7 mouse cellular contexts compared by ENCODE assay signal in the genomic region with DNA sequence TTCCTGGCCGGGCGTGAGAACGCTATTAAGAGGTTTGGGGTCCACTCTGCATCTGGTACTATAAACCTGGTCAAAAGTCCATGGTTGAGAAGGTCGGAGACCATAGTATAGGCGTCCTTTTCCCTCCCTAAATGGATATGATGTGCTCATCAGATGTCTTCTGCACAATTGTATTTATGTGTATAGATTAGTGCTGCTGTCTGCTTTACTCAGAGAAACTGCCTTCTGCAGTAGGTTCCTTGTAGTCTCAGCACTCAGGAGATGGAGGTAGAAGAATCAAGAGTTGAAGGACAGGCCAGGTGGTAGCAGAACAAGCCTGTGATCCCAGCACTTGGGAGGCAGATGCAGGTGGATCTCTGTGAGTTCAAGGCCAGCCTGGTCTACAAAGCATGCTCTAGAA. TPM values are rescaled to one million over a fixed set of nuclear protein-coding genes. Genes with fewer than 3 reads are reported as not detected.
A peak's percentile ranks its signal among the peaks of the same experiment; 100 is the strongest.
DNase-seq lines count a peak whose midpoint lies in the region; ATAC-seq lines count a peak whose summit lies in the region.

No protein-coding gene starts in this region.

- H3K4me3 ChIP-seq in forebrain, embryonic 12.5 days (replicated peaks) = peak overlapping the region; percentile 36
- peak overlapping the region; percentile 30 for H3K4me3 ChIP-seq in limb, embryonic 11.5 days (ENCODE audit: low read depth, low read length)
- peak overlapping the region; percentile 39 for H3K4me3 ChIP-seq in neural tube, embryonic 13.5 days

- WGBS in forebrain, embryonic 12.5 days = 5% methylated on average over 5 of the region's 5 CpGs
- WGBS in limb, embryonic 11.5 days = 6% methylated on average over 5 of the region's 5 CpGs
- 2% methylated on average over 5 of the region's 5 CpGs for WGBS in neural tube, embryonic 13.5 days

- no peaks in the 10 kb centered on the region for H3K9me3 ChIP-seq in forebrain, embryonic 12.5 days
- H3K9me3 ChIP-seq in limb, embryonic 11.5 days (ENCODE audit: control insufficient read depth, low read length) = no peaks in the 10 kb centered on the region
- no peaks in the 10 kb centered on the region for H3K9me3 ChIP-seq in neural tube, embryonic 13.5 days

- peak overlapping the region; percentile 13; the same call in 1 of the 2 replicates for H3K9ac ChIP-seq in forebrain, embryonic 12.5 days
- H3K9ac ChIP-seq in limb, embryonic 11.5 days (ENCODE audit: low read length) = peak overlapping the region; percentile 62
- H3K9ac ChIP-seq in neural tube, embryonic 13.5 days = peak overlapping the region; percentile 61

- ATAC-seq in forebrain, embryonic 12.5 days (ENCODE audit: low FRiP score) = peak; percentile 57; the same call in 1 of the 2 replicates
- no peak for ATAC-seq in limb, embryonic 11.5 days (ENCODE audit: insufficient number of reproducible peaks, low FRiP score, low TSS enrichment, low read depth)
- ATAC-seq in neural tube, embryonic 13.5 days (ENCODE audit: low read depth) = peak; percentile 68

- peaks cover 4% of the 10 kb centered on the region; the same call in 1 of the 2 replicates for H3K27me3 ChIP-seq in forebrain, embryonic 12.5 days
- no peaks in the 10 kb centered on the region for H3K27me3 ChIP-seq in limb, embryonic 11.5 days (ENCODE audit: control insufficient read depth, insufficient read depth, low read length)
- no peaks in the 10 kb centered on the region for H3K27me3 ChIP-seq in neural tube, embryonic 13.5 days

- H3K4me2 ChIP-seq in forebrain, embryonic 12.5 days = peak overlapping the region; percentile 47
- peak overlapping the region; percentile 52 for H3K4me2 ChIP-seq in limb, embryonic 11.5 days (ENCODE audit: low read depth, severe bottlenecking)
- peak overlapping the region; percentile 54 for H3K4me2 ChIP-seq in neural tube, embryonic 13.5 days

- peaks cover 3% of the 10 kb centered on the region; the same call in 1 of the 2 replicates for H3K4me1 ChIP-seq in forebrain, embryonic 12.5 days
- H3K4me1 ChIP-seq in limb, embryonic 11.5 days (ENCODE audit: control insufficient read depth, insufficient read depth, low read length) = no peaks in the 10 kb centered on the region; the same call in 1 of the 2 replicates
- H3K4me1 ChIP-seq in neural tube, embryonic 13.5 days (replicated peaks) = peaks cover 3% of the 10 kb centered on the region

- DNase-seq in thymus, postnatal 0 days (ENCODE audit: low spot score) = peak; percentile 40
- no peak for DNase-seq in thymus, postnatal 10 days (ENCODE audit: low spot score in 2 of 2)
- DNase-seq in limb, embryonic 11.5 days (ENCODE audit: low spot score) = peak; percentile 26
- DNase-seq in urinary bladder, postnatal 36 days (ENCODE audit: low spot score in 2 of 2) = no peak
- DNase-seq in gastrocnemius, postnatal 4 days (ENCODE audit: low spot score in 2 of 2) = no peak

- no peaks in the 10 kb centered on the region for H3K36me3 ChIP-seq in forebrain, embryonic 12.5 days (replicated peaks)
- H3K36me3 ChIP-seq in limb, embryonic 11.5 days (ENCODE audit: control insufficient read depth, insufficient read depth, low read length) = no peaks in the 10 kb centered on the region
- H3K36me3 ChIP-seq in neural tube, embryonic 13.5 days = no peaks in the 10 kb centered on the region

- no peak overlapping the region for H3K27ac ChIP-seq in forebrain, embryonic 12.5 days
- no peak overlapping the region for H3K27ac ChIP-seq in limb, embryonic 11.5 days (replicated peaks; ENCODE audit: low read depth, low read length)
- H3K27ac ChIP-seq in neural tube, embryonic 13.5 days (replicated peaks) = no peak overlapping the region

RNA-seq across cellular contexts. Expression of a gene that starts 22.6 kb away (rescaled TPM):
- 6.2 and 6.6 TPM in 2 replicates for polyA plus RNA-seq in thymus, postnatal 0 days (2015; fragmentation: Nextera tagmentation; extraction: Ambion mirVana)
- polyA plus RNA-seq in forebrain, embryonic 12.5 days (2016; fragmentation: Nextera tagmentation; extraction: Ambion mirVana) = 5.5 and 5.7 TPM in 2 replicates
- 25.2 and 27.5 TPM in 2 replicates for polyA plus RNA-seq in limb, embryonic 11.5 days (2014; fragmentation: Nextera tagmentation; extraction: Ambion mirVana)
- 5.7 and 7.5 TPM in 2 replicates for polyA plus RNA-seq in neural tube, embryonic 13.5 days (2015; fragmentation: Nextera tagmentation; extraction: Ambion mirVana)
- total RNA-seq in gastrocnemius, postnatal 4 days (2021) = 10 to 100 TPM; 35.6 to 37.4 TPM

Comparison
In these comparisons a context has a peak if more than half of its experiments do, and no peak if none do; other contexts are left out.
1. DNase-seq: peak in thymus, postnatal 0 days (single experiment) and limb, embryonic 11.5 days (single experiment); none in thymus, postnatal 10 days (0 of 2), urinary bladder, postnatal 36 days (0 of 2) and gastrocnemius, postnatal 4 days (0 of 2).
2. Peak in every context shown above with its lines, with median percentiles within 50 percentile points of each other: H3K4me2 ChIP-seq, H3K4me3 ChIP-seq and H3K9ac ChIP-seq.